Mouse (Mus musculus) megakaryocyte, embryonic 14.5 days (primary cell): ENCODE data around the gene Cdc42bpb. TPM values are rescaled to one million over a fixed set of nuclear protein-coding genes. Genes with fewer than 3 reads are reported as not detected.

ENCODE experiments used
- H3K27me3 ChIP-seq: replicated peaks from 2 replicates; pipeline ENCODE3; 2012; ENCODE audit warnings: inconsistent platforms
- H3K36me3 ChIP-seq: replicated peaks from 2 replicates; pipeline ENCODE3; 2012; ENCODE audit warnings: low read length, inconsistent platforms, mixed read lengths
- H3K4me1 ChIP-seq: 2 replicates; pipeline ENCODE4 v1.6.1; 2012; ENCODE audit warnings: inconsistent platforms
- H3K4me3 ChIP-seq: replicated peaks from 2 replicates; pipeline ENCODE3; 2012; ENCODE audit warnings: moderate library complexity, mild to moderate bottlenecking, inconsistent platforms
- H3K9me3 ChIP-seq: 2 replicates; pipeline ENCODE4 v1.6.1; 2012; ENCODE audit warnings: inconsistent platforms
- FLI1 ChIP-seq: IDR thresholded peaks from 2 replicates; pipeline ENCODE4 v1.6.1; 2012; ENCODE audit warnings: low read length, inconsistent platforms, mixed read lengths
- GATA1 ChIP-seq: IDR thresholded peaks from 3 replicates; pipeline ENCODE4 v1.6.1; 2012; ENCODE audit warnings: mixed read lengths, low read length, inconsistent platforms, borderline replicate concordance
- polyA plus RNA-seq: library from polyadenylated mRNA; stranded (reverse); fragments of >175 nt; gene quantifications from 2 replicates; pipeline ENCODE4 v1.2.3, GENCODE M21; 2012; ENCODE audit warnings: low replicate concordance; ENCODE audit not compliant: insufficient read depth

The Cdc42bpb gene
- polyA plus RNA-seq, 1 experiment, result 113 TPM

- Histone ChIP-seq H3K36me3 (peaks cover 90% of the 10 kb centered on the region), H3K4me3 (peak overlapping the region; percentile 23), H3K4me1 (peaks cover 43% of the 10 kb centered on the region), H3K27me3 (peaks cover 54% of the 10 kb centered on the region), H3K9me3 (peaks cover 20% of the 10 kb centered on the region)
- TF ChIP-seq FLI1, result no peak
- no peak for TF ChIP-seq GATA1
Observed at GRCm38 (mm10) chr12:111328360-111328759, 49.2 kb downstream of the Cdc42bpb start.

DNA sequence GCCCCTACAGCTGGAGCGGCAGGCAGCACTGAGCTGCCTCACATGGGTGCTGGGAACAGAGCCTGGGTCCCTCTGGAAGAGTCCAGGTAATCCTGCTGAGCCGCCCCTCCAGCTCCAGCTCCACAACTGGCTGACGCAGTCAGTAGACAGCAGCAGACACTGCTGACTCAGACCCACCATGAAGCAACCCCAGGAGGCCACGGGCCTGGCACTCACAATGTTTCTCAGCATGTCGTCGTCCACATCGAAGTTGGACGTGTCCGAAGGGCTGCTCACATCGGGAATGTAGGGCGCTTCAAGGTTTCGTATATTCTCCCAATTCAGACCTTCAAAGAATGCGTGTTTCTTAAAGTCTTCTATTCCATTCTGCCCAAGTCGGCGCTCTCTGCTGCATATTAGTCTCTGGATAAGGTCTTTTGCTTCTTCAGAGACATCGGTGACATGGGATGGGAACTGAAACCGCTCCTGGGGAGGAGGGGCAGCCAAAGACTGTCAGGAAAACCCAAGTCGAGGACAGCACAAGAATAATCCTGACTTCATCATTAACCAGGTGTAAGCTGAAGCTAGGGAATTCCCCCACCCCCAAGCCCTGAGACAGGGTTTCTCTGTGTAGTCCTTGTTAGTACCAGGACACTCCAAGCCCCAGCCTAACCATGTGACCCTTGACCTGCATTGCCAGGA lies 51.6 kb downstream of the Cdc42bpb start:
- Histone ChIP-seq H3K27me3 (peaks cover 41% of the 10 kb centered on the region), H3K9me3 (peaks cover 42% of the 10 kb centered on the region), H3K4me3 (no peak overlapping the region), H3K36me3 (peaks cover 91% of the 10 kb centered on the region), H3K4me1 (peaks cover 50% of the 10 kb centered on the region)
- TF ChIP-seq GATA1 (no peak), FLI1 (no peak)

DNA sequence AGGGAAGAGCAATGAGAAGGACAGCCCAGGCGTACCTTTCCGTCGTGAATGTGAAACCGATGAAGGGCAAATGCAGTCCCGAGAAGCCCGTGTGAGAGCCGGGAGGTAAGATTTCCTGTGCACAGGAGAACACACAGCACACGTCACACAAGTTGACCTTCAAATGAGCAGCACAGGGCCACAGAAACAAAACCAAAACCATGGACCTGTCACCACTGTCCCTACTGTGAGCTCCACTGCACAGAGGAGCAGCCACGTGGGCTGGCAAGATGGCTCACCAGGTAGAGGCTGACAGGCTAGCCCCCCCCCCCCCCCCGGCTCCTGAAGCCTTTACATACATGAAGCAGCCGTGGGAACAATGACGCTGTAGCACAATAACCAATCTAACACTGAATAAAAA lies 52.6 kb downstream of the Cdc42bpb start:
- H3K4me3 ChIP-seq, result no peak overlapping the region
- no peak for TF ChIP-seq FLI1
- TF ChIP-seq GATA1, result no peak
- H3K36me3 ChIP-seq, result peaks cover 97% of the 10 kb centered on the region
- H3K4me1 ChIP-seq, result peaks cover 49% of the 10 kb centered on the region
- H3K27me3 ChIP-seq, result peaks cover 43% of the 10 kb centered on the region
- peaks cover 44% of the 10 kb centered on the region for H3K9me3 ChIP-seq

- H3K4me1 ChIP-seq, result peaks cover 45% of the 10 kb centered on the region
- TF ChIP-seq GATA1, result no peak
- TF ChIP-seq FLI1, result no peak
- H3K27me3 ChIP-seq, result peaks cover 39% of the 10 kb centered on the region
- peaks cover 97% of the 10 kb centered on the region for H3K36me3 ChIP-seq
- peaks cover 44% of the 10 kb centered on the region for H3K9me3 ChIP-seq
- no peak overlapping the region for H3K4me3 ChIP-seq
Observed at GRCm38 (mm10) chr12:111324536-111324935, 53.0 kb downstream of the Cdc42bpb start.

DNA sequence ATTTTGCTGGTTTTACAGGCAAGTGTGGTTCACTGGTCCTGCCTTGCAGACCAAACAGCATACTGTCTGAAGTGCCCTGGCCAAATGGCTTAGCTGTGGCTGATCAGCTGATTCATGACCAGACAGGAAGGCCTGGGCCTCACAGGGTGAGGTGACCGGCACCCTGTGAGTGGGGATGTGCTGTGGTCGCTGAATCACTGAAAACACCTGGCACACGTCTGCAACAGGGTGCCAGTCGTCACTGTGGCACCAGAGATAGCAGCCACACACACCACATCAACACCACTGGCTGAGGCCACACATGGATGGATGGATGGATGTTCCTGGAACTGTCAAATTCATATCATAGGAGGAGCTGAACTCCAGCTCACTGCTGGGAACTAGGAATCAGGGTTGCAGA lies 54.1 kb downstream of the Cdc42bpb start:
- Histone ChIP-seq H3K36me3 (peaks cover 97% of the 10 kb centered on the region), H3K9me3 (peaks cover 44% of the 10 kb centered on the region), H3K4me1 (peaks cover 34% of the 10 kb centered on the region), H3K27me3 (peaks cover 35% of the 10 kb centered on the region), H3K4me3 (peak overlapping the region; percentile 78)
- no peak for TF ChIP-seq GATA1
- no peak for TF ChIP-seq FLI1

- H3K36me3 ChIP-seq, result peaks cover 97% of the 10 kb centered on the region
- peaks cover 33% of the 10 kb centered on the region for H3K27me3 ChIP-seq
- H3K4me3 ChIP-seq, result no peak overlapping the region
- TF ChIP-seq FLI1 (no peak), GATA1 (no peak)
- H3K4me1 ChIP-seq, result peaks cover 28% of the 10 kb centered on the region
- peaks cover 44% of the 10 kb centered on the region for H3K9me3 ChIP-seq
Observed at GRCm38 (mm10) chr12:111321832-111322231, 55.7 kb downstream of the Cdc42bpb start.

GRCm38 (mm10) chr12:111320549-111320948 lies 57.0 kb downstream of the Cdc42bpb start:
- Histone ChIP-seq H3K36me3 (peaks cover 98% of the 10 kb centered on the region), H3K4me1 (peaks cover 28% of the 10 kb centered on the region), H3K9me3 (peaks cover 41% of the 10 kb centered on the region), H3K4me3 (no peak overlapping the region), H3K27me3 (peaks cover 33% of the 10 kb centered on the region)
- TF ChIP-seq FLI1 (no peak), GATA1 (no peak)

GRCm38 (mm10) chr12:111317694-111318093 lies 59.8 kb downstream of the Cdc42bpb start:
- Histone ChIP-seq H3K9me3 (peaks cover 25% of the 10 kb centered on the region), H3K27me3 (peaks cover 28% of the 10 kb centered on the region), H3K4me3 (no peak overlapping the region), H3K36me3 (peaks cover 99% of the 10 kb centered on the region), H3K4me1 (peaks cover 6% of the 10 kb centered on the region)
- TF ChIP-seq GATA1 (no peak), FLI1 (no peak)

GRCm38 (mm10) chr12:111314273-111314672 lies 63.2 kb downstream of the Cdc42bpb start:
- TF ChIP-seq GATA1, result no peak
- no peak for TF ChIP-seq FLI1
- H3K9me3 ChIP-seq, result peaks cover 7% of the 10 kb centered on the region
- peaks cover 99% of the 10 kb centered on the region for H3K36me3 ChIP-seq
- H3K27me3 ChIP-seq, result peaks cover 25% of the 10 kb centered on the region
- H3K4me3 ChIP-seq, result no peak overlapping the region
- peaks cover 4% of the 10 kb centered on the region; the same call in 1 of the 2 replicates for H3K4me1 ChIP-seq

DNA sequence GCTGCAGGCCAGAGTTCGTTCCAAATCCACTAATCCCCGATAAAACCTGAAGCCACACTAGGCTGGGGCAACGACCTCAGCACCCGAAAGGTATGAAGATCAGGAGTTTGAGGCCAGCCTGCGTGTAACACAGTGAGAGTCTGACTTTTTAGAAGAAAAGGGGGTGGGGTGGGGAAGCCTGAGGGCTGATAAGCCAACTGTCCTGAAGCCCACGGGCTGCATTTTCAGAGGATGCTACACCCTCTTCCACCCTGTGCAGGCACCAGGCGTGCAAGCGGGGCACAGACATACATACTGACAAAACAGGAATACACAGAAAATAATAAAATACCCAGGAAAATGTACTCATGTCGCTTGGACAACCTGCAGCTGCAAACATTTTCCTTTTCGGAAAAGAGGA lies 65.7 kb downstream of the Cdc42bpb start:
- Histone ChIP-seq H3K4me3 (no peak overlapping the region), H3K27me3 (peaks cover 19% of the 10 kb centered on the region), H3K4me1 (peaks cover 8% of the 10 kb centered on the region), H3K9me3 (peaks cover 7% of the 10 kb centered on the region), H3K36me3 (peaks cover 97% of the 10 kb centered on the region)
- TF ChIP-seq GATA1 (no peak), FLI1 (no peak)

- Histone ChIP-seq H3K27me3 (peaks cover 29% of the 10 kb centered on the region), H3K4me1 (peaks cover 15% of the 10 kb centered on the region), H3K9me3 (peaks cover 1% of the 10 kb centered on the region; the same call in 1 of the 2 replicates), H3K36me3 (peaks cover 98% of the 10 kb centered on the region), H3K4me3 (no peak overlapping the region)
- no peak for TF ChIP-seq GATA1
Observed at GRCm38 (mm10) chr12:111309931-111310330, 67.6 kb downstream of the Cdc42bpb start.
